ENCODE assay signal across 38 mouse cellular contexts in the genomic region with DNA sequence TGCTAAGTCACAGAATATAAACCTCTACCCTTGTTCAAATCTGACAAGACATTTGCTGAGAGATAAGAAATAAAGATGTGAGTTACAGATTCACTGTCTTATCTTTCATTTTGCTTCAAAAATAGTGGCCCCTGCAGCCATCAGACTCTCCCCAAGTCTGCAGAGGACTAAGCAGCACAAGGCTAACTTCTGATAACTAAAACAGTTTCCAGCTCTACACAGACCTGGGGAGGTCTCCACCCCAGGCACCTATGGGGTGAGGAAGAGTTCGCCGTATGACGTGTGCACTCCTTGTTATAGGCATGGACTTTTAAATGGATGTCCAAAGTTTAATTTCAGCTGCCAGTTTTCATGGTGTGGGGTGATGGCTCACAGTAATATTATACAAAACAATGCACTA. TPM values are rescaled to one million over a fixed set of nuclear protein-coding genes. Genes with fewer than 3 reads are reported as not detected.
"Had no signal": no experiment of that assay in that cellular context is flagged by ENCODE, and none has a peak within 500 bp of the region (broad histone marks: within the 10 kb centered on the region; RNA-seq: fewer than 3 reads in every experiment).

No protein-coding gene starts in this region.

- H3K27ac ChIP-seq: heart, embryonic 10.5 days; heart, embryonic 13.5 days; heart, embryonic 15.5 days; hindbrain, embryonic 10.5 days; hindbrain, embryonic 12.5 days; hindbrain, embryonic 13.5 days; hindbrain, embryonic 14.5 days; hindbrain, embryonic 15.5 days; hindbrain, postnatal 0 days; intestine, embryonic 15.5 days; kidney, embryonic 15.5 days; kidney, postnatal 0 days; layer of hippocampus, adult 2 months had no signal

- H3K9me3 ChIP-seq: heart, embryonic 10.5 days; heart, embryonic 12.5 days; heart, embryonic 13.5 days; heart, embryonic 15.5 days; hindbrain, embryonic 10.5 days; hindbrain, embryonic 12.5 days; hindbrain, embryonic 13.5 days; hindbrain, embryonic 15.5 days; intestine, embryonic 15.5 days; kidney, embryonic 15.5 days had no signal

- H3K4me1 ChIP-seq: heart, embryonic 10.5 days; heart, embryonic 12.5 days; heart, embryonic 13.5 days; heart, embryonic 15.5 days; hindbrain, embryonic 12.5 days; hindbrain, embryonic 13.5 days; hindbrain, embryonic 15.5 days; intestine, embryonic 15.5 days; kidney, embryonic 15.5 days had no signal

- H3K27me3 ChIP-seq: heart, embryonic 12.5 days; heart, embryonic 13.5 days; heart, embryonic 15.5 days; hindbrain, embryonic 12.5 days; hindbrain, embryonic 13.5 days; hindbrain, embryonic 15.5 days; intestine, embryonic 15.5 days; kidney, embryonic 15.5 days had no signal

- DNase-seq: heart, postnatal 10 days; heart, postnatal 14 days; heart, postnatal 36 days; heart, postnatal 4 days; kidney, adult 11 months; kidney, adult 18-20 months; kidney, postnatal 10 days; kidney, postnatal 14 days; kidney, postnatal 25 days; kidney, postnatal 4 days; layer of hippocampus, adult 9-11 months; layer of hippocampus, postnatal 36 days had no signal

- H3K4me2 ChIP-seq: heart, embryonic 11.5 days; heart, embryonic 12.5 days; heart, embryonic 13.5 days; heart, embryonic 15.5 days; hindbrain, embryonic 12.5 days; hindbrain, embryonic 13.5 days; hindbrain, embryonic 14.5 days; hindbrain, embryonic 15.5 days; intestine, embryonic 15.5 days; kidney, embryonic 15.5 days had no signal

- H3K4me3 ChIP-seq: heart, embryonic 10.5 days; heart, embryonic 12.5 days; heart, embryonic 13.5 days; heart, embryonic 15.5 days; hindbrain, embryonic 10.5 days; hindbrain, embryonic 12.5 days; hindbrain, embryonic 13.5 days; hindbrain, embryonic 15.5 days; intestine, embryonic 15.5 days; kidney, embryonic 15.5 days; layer of hippocampus, adult 2 months had no signal

- H3K36me3 ChIP-seq: heart, embryonic 10.5 days; heart, embryonic 12.5 days; heart, embryonic 13.5 days; heart, embryonic 15.5 days; hindbrain, embryonic 10.5 days; hindbrain, embryonic 12.5 days; hindbrain, embryonic 13.5 days; hindbrain, embryonic 15.5 days; intestine, embryonic 15.5 days; kidney, embryonic 15.5 days had no signal

- H3K9ac ChIP-seq: heart, embryonic 12.5 days; heart, embryonic 13.5 days; heart, embryonic 15.5 days; hindbrain, embryonic 12.5 days; hindbrain, embryonic 13.5 days; hindbrain, embryonic 14.5 days; hindbrain, embryonic 15.5 days; intestine, embryonic 15.5 days; kidney, embryonic 15.5 days had no signal

- ATAC-seq: hindbrain, embryonic 16.5 days; hindbrain, postnatal 0 days; inflammation-experienced regulatory T-cells, adult 6 months; intestine, embryonic 15.5 days; intestine, embryonic 16.5 days; intestine, postnatal 0 days had no signal

RNA-seq across cellular contexts. Expression of a gene that starts 10.1 kb away (rescaled TPM):
- polyA plus RNA-seq: heart, embryonic 10.5 days; heart, embryonic 11.5 days; heart, embryonic 12.5 days; heart, embryonic 13.5 days; heart, embryonic 14.5 days; heart, embryonic 15.5 days; heart, embryonic 16.5 days; heart, postnatal 0 days; hindbrain, embryonic 10.5 days; hindbrain, embryonic 11.5 days; hindbrain, embryonic 12.5 days; hindbrain, embryonic 13.5 days; hindbrain, embryonic 15.5 days; hindbrain, embryonic 16.5 days; inflammation-experienced regulatory T-cells, adult 6 months; kidney, adult 2 months; kidney, embryonic 14.5 days; kidney, embryonic 15.5 days; kidney, embryonic 16.5 days had no signal
